Mouse (Mus musculus) liver, embryonic 14.5 days (tissue): Measurements from ENCODE around the gene C730034F03Rik. TPM values are rescaled to one million over a fixed set of nuclear protein-coding genes. Genes with fewer than 3 reads are reported as not detected.

Source experiments
- ATAC-seq: fragments of 200-750 bp; cut with Nextera tagmentation; 2 replicates; pipeline ENCODE4 v1.8.0; 2017; ENCODE audit warnings: moderate number of reproducible peaks, mild to moderate bottlenecking, moderate library complexity; ENCODE audit not compliant: insufficient read depth
- DNase-seq, 3 experiments: peaks; one replicate each; pipeline ENCODE4 v3.0.0-alpha.2; 2012 to 2013; ENCODE audit warnings: low read depth in 3 of 3, low spot score in 3 of 3
- H3K27ac ChIP-seq: fragments of 300-500 bp; sonication (generic); 2 replicates; pipeline ENCODE4 v1.5.1; 2014; ENCODE audit warnings: moderate library complexity, mild to moderate bottlenecking, control low read depth, inconsistent platforms
- H3K27me3 ChIP-seq: fragments of 300-500 bp; sonication (generic); 2 replicates; pipeline ENCODE4 v1.6.1; 2014; ENCODE audit warnings: mild to moderate bottlenecking, low read length, moderate library complexity; ENCODE audit not compliant: control insufficient read depth, insufficient read depth
- H3K36me3 ChIP-seq: fragments of 300-500 bp; sonication (generic); replicated peaks from 2 replicates; pipeline ENCODE4 v1.6.1; 2014; ENCODE audit warnings: low read depth; ENCODE audit not compliant: control insufficient read depth, insufficient read depth
- H3K4me1 ChIP-seq, 2 experiments: fragments of 200-500 bp in 1 of 2; fragments of 300-500 bp in 1 of 2; sonication (generic) in 1 of 2; replicated peaks; 2 replicates each; pipeline ENCODE4 v1.6.1; 2012 to 2014; ENCODE audit warnings: antibody characterized with exemption in 1 of 2, inconsistent platforms in 1 of 2, low read length in 1 of 2; ENCODE audit not compliant: control insufficient read depth in 2 of 2, insufficient read depth in 2 of 2
- H3K4me2 ChIP-seq: fragments of 300-500 bp; sonication (generic); 2 replicates; pipeline ENCODE4 v1.6.1; 2014; ENCODE audit warnings: low read depth, mild to moderate bottlenecking, control low read depth, moderate library complexity
- H3K4me3 ChIP-seq, 2 experiments: fragments of 200-500 bp in 1 of 2; fragments of 300-500 bp in 1 of 2; sonication (generic) in 1 of 2; 2 replicates each; pipeline ENCODE4 v1.5.1; 2012 to 2014; ENCODE audit warnings: low read depth in 2 of 2, low read length in 2 of 2, mild to moderate bottlenecking in 2 of 2, control low read depth in 1 of 2, inconsistent platforms in 1 of 2, moderate library complexity in 1 of 2; ENCODE audit not compliant: insufficient read depth in 1 of 2
- H3K9ac ChIP-seq: fragments of 300-500 bp; sonication (generic); replicated peaks from 2 replicates; pipeline ENCODE4 v1.6.1; 2014; ENCODE audit warnings: mild to moderate bottlenecking, control low read depth, moderate library complexity
- H3K9me3 ChIP-seq: fragments of 300-500 bp; sonication (generic); 2 replicates; pipeline ENCODE4 v1.6.1; 2016; ENCODE audit warnings: low read length, mixed read lengths; ENCODE audit not compliant: control insufficient read depth
- CTCF ChIP-seq: IDR thresholded peaks from 2 replicates; pipeline ENCODE4 v1.5.1; 2016; ENCODE audit warnings: antibody characterized with exemption, low read depth, control low read depth
- EP300 ChIP-seq: IDR thresholded peaks from 2 replicates; pipeline ENCODE4 v1.6.1; 2016; ENCODE audit warnings: antibody characterized with exemption, low read depth
- WGBS: fragments of 180-500 bp; shearing (Covaris S2); extraction: QIAGEN DNeasy Blood & Tissue Kit; methylation state at CpG from one replicate; pipeline ENCODE4 v1.1.7; 2014; ENCODE audit not compliant: insufficient replicate concordance; 5-methylcytosine and 5-hydroxymethylcytosine counted together
- polyA plus RNA-seq, 2 experiments: library from polyadenylated mRNA; depleted of rRNA in 1 of 2; stranded (reverse) in 1 of 2; unstranded in 1 of 2; fragments of >200 nt; fragmentation: Nextera tagmentation in 1 of 2; extraction: Ambion mirVana in 1 of 2; gene quantifications; 2 replicates each; pipeline versions ENCODE4 v1.2.1 to v1.2.3; 2012 to 2014

The C730034F03Rik gene
- polyA plus RNA-seq, 2 experiments, result 0.69 to 0.89 TPM

DNA sequence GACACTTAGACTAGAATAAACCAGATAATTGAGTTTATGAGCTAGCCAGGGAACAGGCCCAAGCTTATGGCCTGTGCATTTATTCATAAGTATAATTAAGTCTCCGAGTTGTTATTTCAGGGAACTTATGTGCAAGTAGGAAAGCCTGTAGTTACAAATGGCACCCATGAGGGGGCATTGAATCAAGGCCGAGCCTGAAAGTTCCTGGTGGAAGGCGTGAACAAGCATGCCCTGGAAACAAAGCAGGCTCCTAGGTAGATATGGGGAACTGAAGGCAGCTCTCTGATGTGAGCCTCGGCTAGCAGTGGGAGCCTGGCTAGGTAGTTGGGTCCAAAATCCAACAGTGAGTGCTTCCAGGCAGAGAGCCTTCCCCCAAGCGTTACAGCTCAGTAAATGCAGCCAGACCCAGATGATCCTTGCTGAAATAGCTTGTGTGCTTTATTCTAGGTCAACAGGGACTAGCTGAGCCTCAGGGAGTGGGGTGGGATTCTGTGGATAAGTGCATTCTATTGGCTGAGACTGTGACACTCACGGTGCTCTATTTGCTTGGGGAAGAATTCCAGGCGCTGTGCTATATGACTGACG, 13.2 kb downstream of the C730034F03Rik start:
- H3K27me3 ChIP-seq, result no peaks in the 10 kb centered on the region
- TF ChIP-seq EP300, result no peak
- no peak for TF ChIP-seq CTCF
- H3K27ac ChIP-seq, result no peak overlapping the region
- no peaks in the 10 kb centered on the region for H3K9me3 ChIP-seq
- no peak overlapping the region for H3K4me3 ChIP-seq
- no peaks in the 10 kb centered on the region for H3K4me1 ChIP-seq
- no peak overlapping the region for H3K9ac ChIP-seq
- ATAC-seq (no peak), DNase-seq (no peak)
- WGBS, result 37% methylated on average over 8 of the region's 8 CpGs
- no peaks in the 10 kb centered on the region for H3K36me3 ChIP-seq
- H3K4me2 ChIP-seq, result no peak overlapping the region

GRCm38 (mm10) chr15:89452906-89453864, 23.8 kb downstream of the C730034F03Rik start:
- ATAC-seq, result no peak

GRCm38 (mm10) chr15:89453865-89454478, 24.6 kb downstream of the C730034F03Rik start, which contains the start of gene Mapk8ip2:
Mapk8ip2 (plus strand) TSS chr15:89453913.
- DNase-seq, result no peak
- peak within 1 kb of the TSS; percentile 50 for H3K4me2 ChIP-seq
- H3K27me3 ChIP-seq, result peaks cover 19% of the 10 kb centered on the region
- H3K4me1 ChIP-seq, result no peaks in the 10 kb centered on the region
- 2% methylated on average over 53 of the region's 53 CpGs for WGBS
- ATAC-seq, result no peak
- no peak within 1 kb of the TSS for H3K27ac ChIP-seq
- no peaks in the 10 kb centered on the region for H3K9me3 ChIP-seq
- TF ChIP-seq CTCF (no peak), EP300 (no peak)
- peak within 1 kb of the TSS; percentile 8 to 26; a peak in 2 of 4 replicates for H3K4me3 ChIP-seq
- H3K36me3 ChIP-seq, result no peaks in the 10 kb centered on the region
- H3K9ac ChIP-seq, result no peak within 1 kb of the TSS

More at GRCm38 (mm10) chr15:89452906-89453864, 23.8 kb downstream of the C730034F03Rik start:
- no peaks in the 10 kb centered on the region for H3K36me3 ChIP-seq
- H3K4me3 ChIP-seq, result no peak overlapping the region
- H3K27me3 ChIP-seq, result peaks cover 19% of the 10 kb centered on the region
- no peaks in the 10 kb centered on the region for H3K9me3 ChIP-seq
- H3K4me1 ChIP-seq, result no peaks in the 10 kb centered on the region
- 3% methylated on average over 24 of the region's 24 CpGs for WGBS
- H3K9ac ChIP-seq, result no peak overlapping the region
- TF ChIP-seq CTCF (no peak), EP300 (no peak)
- peak overlapping the region; percentile 50; the same call in 1 of the 2 replicates for H3K4me2 ChIP-seq
- no peak overlapping the region for H3K27ac ChIP-seq
- DNase-seq, result peak in 2 of 3 experiments; percentile 39 to 43

- DNase-seq, result no peak
- no peaks in the 10 kb centered on the region for H3K36me3 ChIP-seq
- H3K4me2 ChIP-seq, result no peak overlapping the region
- no peak overlapping the region for H3K4me3 ChIP-seq
- H3K27ac ChIP-seq, result no peak overlapping the region
- no peaks in the 10 kb centered on the region for H3K9me3 ChIP-seq
- ATAC-seq, result no peak
- H3K4me1 ChIP-seq, result no peaks in the 10 kb centered on the region
- WGBS, result 30% methylated on average over 4 of the region's 6 CpGs
- TF ChIP-seq EP300 (no peak), CTCF (no peak)
- no peak overlapping the region for H3K9ac ChIP-seq
- peaks cover 19% of the 10 kb centered on the region for H3K27me3 ChIP-seq
Observed at GRCm38 (mm10) chr15:89454857-89455256, 25.5 kb downstream of the C730034F03Rik start.
